Mouse (Mus musculus) cortical plate, adult 2 months (tissue): ENCODE data around the gene Zgpat. TPM values are rescaled to one million over a fixed set of nuclear protein-coding genes. Genes with fewer than 3 reads are reported as not detected.

Experiments used
- H3K27ac ChIP-seq: fragments of 200-500 bp; 2 replicates; pipeline ENCODE4 v1.5.1; 2012; ENCODE audit warnings: low read length, control low read depth, inconsistent platforms; ENCODE audit not compliant: insufficient read depth
- H3K4me1 ChIP-seq: fragments of 200-500 bp; 2 replicates; pipeline ENCODE4 v1.6.1; 2011; ENCODE audit warnings: low read length; ENCODE audit not compliant: control insufficient read depth, insufficient read depth
- H3K4me3 ChIP-seq: fragments of 200-500 bp; 2 replicates; pipeline ENCODE4 v1.5.1; 2011; ENCODE audit warnings: mild to moderate bottlenecking, low read length, control low read depth; ENCODE audit not compliant: insufficient read depth
- CTCF ChIP-seq: fragments of 200-500 bp; IDR thresholded peaks from 2 replicates; pipeline ENCODE4 v1.5.1; 2011; ENCODE audit warnings: mild to moderate bottlenecking, control low read depth, low read length; ENCODE audit not compliant: insufficient read depth; ENCODE audit errors: extremely low read depth
- POLR2A ChIP-seq: fragments of 200-500 bp; IDR thresholded peaks from 2 replicates; pipeline ENCODE4 v1.6.1; 2011; ENCODE audit warnings: mild to moderate bottlenecking, low read length, control low read depth; ENCODE audit not compliant: insufficient read depth; ENCODE audit errors: extremely low read depth
- polyA plus RNA-seq: library from polyadenylated mRNA; depleted of rRNA; stranded (reverse); fragments of >200 nt; gene quantifications from 2 replicates; pipeline ENCODE4 v1.2.3, GENCODE M21; 2012

Zgpat gene
- polyA plus RNA-seq, 1 experiment, result 89.3 TPM

DNA sequence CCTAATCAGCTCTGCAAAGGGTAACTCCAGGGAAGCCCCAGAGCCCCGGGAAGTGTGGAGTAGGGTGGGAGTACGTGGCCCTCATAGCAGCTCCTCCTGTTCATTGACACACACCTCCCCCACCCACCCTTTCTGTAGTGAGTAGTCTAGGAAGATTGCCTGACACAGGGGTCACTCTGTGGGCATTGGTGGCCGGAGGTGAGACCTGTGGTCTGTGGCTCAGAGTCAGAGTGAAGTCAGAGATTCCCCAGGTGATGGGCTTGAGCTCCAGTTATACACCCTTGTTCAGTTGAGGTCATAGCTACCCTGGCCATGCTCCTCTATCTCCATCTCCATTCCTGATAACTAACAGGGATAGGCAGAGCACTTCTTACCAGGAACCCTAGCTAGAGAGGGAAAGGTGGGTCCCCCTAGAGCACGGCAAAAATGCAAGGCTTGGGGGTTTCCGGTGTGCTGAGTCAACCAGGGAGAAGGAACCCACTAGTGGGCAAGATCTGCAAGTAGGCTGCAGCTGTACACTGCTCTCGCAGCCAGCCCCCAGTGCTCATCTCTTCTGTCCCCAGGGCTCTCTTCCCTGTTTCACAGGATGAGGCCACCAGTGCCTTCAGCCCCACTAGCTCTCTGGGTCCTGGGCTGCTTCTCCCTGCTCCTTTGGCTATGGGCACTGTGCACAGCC lies 17.0 kb downstream of the Zgpat start:
- TF ChIP-seq POLR2A, result no peak
- TF ChIP-seq CTCF, result no peak
- no peaks in the 10 kb centered on the region for H3K4me1 ChIP-seq
- no peak overlapping the region for H3K4me3 ChIP-seq
- no peak overlapping the region for H3K27ac ChIP-seq

DNA sequence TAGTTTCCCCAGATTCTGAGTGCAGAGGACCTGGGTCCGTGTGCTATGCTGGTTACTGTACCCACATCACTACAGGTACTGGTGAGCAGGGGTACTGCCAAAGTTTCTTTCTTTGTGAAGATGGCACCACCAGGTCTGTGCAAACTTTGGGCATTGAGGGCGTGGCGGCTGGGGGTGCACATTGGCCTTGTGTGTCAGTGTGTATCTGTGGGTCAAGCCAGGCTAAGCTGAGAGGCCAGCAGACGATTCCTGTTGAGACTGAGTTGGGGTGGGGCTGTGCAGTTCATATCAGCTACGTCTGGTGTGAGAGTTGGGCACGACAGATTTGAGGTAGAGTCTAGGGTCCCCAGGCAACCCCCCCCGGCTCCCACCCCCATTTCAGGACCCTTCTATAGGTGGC lies 19.7 kb downstream of the Zgpat start:
- no peak overlapping the region for H3K27ac ChIP-seq
- TF ChIP-seq POLR2A (no peak), CTCF (no peak)
- no peak overlapping the region for H3K4me3 ChIP-seq
- no peaks in the 10 kb centered on the region for H3K4me1 ChIP-seq

DNA sequence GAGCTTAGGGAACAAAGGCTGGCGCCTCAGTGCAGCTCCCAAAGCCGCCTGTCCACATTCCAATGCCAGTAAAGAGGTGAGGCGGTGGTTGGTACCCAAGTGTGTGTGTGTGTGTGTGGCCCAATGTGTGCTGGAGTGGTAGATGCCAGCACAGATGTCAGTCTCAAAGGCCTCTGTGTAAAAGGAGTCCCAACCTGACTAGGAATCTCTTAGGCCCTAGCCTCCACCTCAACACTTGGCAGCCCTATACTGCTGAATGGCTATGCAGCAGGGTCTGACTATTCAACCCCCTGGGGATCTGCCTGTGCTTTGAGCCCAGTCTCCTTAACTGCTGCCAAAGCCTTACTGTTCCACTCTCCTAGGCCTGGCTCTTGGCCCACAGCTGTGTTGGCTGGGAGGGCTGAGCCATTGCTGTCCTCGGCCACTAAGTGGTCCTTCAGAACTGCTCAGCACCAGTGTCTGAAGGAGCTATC lies 20.2 kb downstream of the Zgpat start:
- H3K4me1 ChIP-seq, result no peaks in the 10 kb centered on the region
- H3K4me3 ChIP-seq, result no peak overlapping the region
- TF ChIP-seq POLR2A (no peak), CTCF (no peak)
- no peak overlapping the region for H3K27ac ChIP-seq

- TF ChIP-seq CTCF (no peak), POLR2A (no peak)
- Histone ChIP-seq H3K4me1 (no peaks in the 10 kb centered on the region), H3K4me3 (no peak overlapping the region), H3K27ac (no peak overlapping the region)
Measured at GRCm38 (mm10) chr2:181385885-181386284, 21.2 kb downstream of the Zgpat start.

DNA sequence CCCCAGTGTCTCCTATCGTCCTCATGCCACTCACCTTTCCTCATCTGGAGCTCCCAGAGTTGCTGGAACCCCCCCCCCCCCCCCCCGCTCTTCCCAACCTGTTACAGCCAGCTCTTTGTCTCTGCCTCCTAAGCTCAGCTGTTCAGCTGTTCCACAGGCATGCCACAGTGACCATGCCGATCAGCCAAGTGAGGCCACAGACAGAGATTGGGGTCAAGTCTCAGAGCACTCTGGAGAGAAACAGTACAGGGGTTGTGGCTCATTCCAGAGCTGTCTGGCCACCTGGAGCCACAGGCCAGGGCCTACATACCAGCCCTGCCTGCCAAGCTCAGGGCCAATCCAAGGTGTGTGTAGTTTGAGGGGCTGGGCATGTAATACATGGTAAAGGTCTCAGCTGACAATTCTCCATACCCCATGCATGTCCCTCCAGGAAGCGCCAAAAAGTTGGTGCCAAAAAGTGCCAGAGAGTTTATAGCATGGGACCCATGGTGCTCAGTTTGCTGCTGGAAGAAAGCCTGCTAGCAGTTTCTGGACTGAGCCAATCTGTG lies 22.0 kb downstream of the Zgpat start:
- Histone ChIP-seq H3K4me1 (no peaks in the 10 kb centered on the region), H3K27ac (no peak overlapping the region), H3K4me3 (no peak overlapping the region)
- no peak for TF ChIP-seq CTCF
- TF ChIP-seq POLR2A, result no peak

- Histone ChIP-seq H3K27ac (no peak overlapping the region), H3K4me1 (no peaks in the 10 kb centered on the region), H3K4me3 (no peak overlapping the region)
- TF ChIP-seq POLR2A (no peak), CTCF (no peak)
Measured at GRCm38 (mm10) chr2:181390136-181390870, 25.6 kb downstream of the Zgpat start.

DNA sequence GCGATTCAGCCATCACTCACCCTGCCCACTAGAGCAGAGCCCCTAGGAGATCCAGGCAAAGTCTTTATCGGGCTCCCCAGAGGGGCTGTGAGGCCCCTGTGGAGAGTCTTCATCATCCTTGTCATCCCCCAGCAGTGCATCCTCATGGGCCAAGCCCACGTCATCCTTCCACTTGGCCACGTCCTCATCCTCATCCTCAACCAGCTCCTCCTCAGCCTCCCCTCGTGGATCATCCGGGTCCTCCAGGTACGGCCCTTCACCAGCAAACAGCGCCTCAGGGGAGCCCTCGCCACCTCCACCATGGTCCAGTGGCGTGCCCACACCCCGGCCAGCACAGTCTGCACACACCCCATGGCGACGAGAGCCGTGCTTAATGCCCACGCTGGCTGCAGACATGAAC lies 26.3 kb downstream of the Zgpat start:
- H3K4me3 ChIP-seq, result no peak overlapping the region

GRCm38 (mm10) chr2:181391541-181391940 lies 26.8 kb downstream of the Zgpat start:
- Histone ChIP-seq H3K27ac (no peak overlapping the region), H3K4me3 (no peak overlapping the region), H3K4me1 (no peaks in the 10 kb centered on the region)
- TF ChIP-seq POLR2A (no peak), CTCF (no peak)

More for the DNA sequence above, 26.3 kb downstream of the Zgpat start:
- no peak overlapping the region for H3K27ac ChIP-seq
- no peaks in the 10 kb centered on the region for H3K4me1 ChIP-seq
- no peak for TF ChIP-seq CTCF
- TF ChIP-seq POLR2A, result no peak

DNA sequence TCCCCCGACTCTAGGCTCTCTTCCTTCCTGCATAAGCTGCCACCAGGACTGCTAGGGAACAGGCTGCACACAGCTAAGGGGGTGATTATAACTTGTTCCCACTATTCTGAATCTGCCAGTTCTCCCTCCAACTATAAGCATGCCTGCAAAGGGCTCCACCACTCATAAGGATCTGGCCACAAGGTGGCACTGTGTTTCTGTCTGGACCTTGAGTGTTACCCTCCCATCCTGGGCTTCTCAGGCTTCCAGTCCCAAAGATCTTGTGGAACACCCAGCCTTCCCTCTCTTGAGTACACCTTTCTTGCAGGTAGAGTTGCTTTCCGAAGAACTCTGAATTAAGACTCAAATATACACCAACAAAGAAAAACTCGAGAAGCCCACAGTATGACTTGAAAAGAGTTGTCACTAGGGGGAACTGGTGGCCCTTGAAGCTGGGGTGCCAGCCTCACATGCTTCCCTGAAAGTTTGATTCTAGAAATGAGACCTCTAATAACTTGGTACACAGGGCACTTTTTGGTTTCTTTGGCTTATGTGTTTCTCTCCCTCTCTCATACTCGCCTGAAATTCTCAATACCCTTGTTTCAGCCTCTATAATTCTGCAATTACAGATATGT lies 28.0 kb downstream of the Zgpat start:
- peak; percentile 91 for TF ChIP-seq CTCF
- no peak for TF ChIP-seq POLR2A
- Histone ChIP-seq H3K4me1 (no peaks in the 10 kb centered on the region), H3K27ac (no peak overlapping the region), H3K4me3 (no peak overlapping the region)

DNA sequence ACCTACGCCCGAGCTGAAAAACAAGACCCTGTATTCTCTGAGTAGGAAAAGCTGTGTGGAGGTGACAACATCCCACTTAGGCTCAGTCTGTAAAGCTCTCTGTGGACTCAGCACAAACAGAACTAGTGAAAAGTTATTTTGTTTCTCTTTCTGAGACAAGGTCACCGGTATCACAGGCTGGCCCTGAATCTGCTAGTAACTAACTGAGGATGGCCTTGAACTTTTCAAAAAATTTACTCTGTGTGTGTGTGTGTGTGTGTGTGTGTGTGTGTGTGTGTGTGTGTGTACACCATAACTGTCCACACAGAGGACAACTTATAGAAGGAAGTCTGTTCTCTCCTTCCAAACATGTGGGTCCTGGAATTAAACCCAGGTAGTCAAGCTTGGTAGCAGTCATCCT lies 29.4 kb downstream of the Zgpat start:
- no peak overlapping the region for H3K4me3 ChIP-seq
- TF ChIP-seq POLR2A (no peak), CTCF (no peak)
- H3K27ac ChIP-seq, result no peak overlapping the region
- no peaks in the 10 kb centered on the region for H3K4me1 ChIP-seq
